Mouse (Mus musculus) spleen, postnatal 4 days (tissue): ENCODE measurements around the gene Dolpp1.

ENCODE experiments used
- DNase-seq, 2 experiments: peaks; one replicate each; pipeline ENCODE4 v3.0.0; 2022; ENCODE audit warnings: low spot score in 2 of 2

The Dolpp1 gene

DNA sequence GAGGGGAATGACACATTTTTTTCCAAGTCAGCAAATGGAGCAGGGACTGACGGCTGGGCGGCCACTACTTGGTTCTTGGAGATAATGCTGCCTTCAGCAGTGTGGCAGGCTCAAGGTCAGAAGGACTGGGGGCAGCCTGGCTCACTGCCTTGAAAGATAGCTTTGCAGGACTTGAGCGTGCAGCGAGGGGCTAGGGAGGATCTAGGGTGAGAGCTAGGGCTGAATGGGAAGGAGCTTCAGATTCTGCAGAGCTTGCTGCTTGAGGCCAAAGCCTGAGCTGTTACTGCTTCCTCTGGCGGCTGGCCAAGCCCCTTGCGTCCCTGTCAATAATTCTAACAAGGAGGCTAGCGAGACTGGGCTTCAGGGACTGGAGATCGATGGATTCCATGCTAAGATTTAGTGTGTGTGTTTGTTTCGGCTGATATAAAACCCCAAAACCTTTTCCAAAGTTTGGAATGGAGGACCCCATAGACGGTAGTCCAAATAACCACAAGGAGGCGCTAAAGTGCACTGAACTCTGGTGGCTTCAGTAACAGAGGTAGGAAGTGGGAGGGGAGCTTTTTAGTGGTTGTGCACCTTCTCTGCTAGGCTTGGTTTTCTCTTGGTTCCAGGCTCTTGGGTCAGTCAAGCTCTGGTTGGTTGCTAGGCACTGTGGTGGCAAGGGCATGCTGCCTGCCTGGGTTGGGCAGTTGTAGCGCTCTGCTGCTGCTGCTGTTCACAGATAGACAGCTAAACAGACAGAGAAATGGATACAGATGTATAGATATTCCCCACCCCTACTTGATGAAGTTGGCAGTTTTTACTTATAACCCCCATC is 48.9 kb downstream of the Dolpp1 start:
- DNase-seq = peak; percentile 60 to 78

DNA sequence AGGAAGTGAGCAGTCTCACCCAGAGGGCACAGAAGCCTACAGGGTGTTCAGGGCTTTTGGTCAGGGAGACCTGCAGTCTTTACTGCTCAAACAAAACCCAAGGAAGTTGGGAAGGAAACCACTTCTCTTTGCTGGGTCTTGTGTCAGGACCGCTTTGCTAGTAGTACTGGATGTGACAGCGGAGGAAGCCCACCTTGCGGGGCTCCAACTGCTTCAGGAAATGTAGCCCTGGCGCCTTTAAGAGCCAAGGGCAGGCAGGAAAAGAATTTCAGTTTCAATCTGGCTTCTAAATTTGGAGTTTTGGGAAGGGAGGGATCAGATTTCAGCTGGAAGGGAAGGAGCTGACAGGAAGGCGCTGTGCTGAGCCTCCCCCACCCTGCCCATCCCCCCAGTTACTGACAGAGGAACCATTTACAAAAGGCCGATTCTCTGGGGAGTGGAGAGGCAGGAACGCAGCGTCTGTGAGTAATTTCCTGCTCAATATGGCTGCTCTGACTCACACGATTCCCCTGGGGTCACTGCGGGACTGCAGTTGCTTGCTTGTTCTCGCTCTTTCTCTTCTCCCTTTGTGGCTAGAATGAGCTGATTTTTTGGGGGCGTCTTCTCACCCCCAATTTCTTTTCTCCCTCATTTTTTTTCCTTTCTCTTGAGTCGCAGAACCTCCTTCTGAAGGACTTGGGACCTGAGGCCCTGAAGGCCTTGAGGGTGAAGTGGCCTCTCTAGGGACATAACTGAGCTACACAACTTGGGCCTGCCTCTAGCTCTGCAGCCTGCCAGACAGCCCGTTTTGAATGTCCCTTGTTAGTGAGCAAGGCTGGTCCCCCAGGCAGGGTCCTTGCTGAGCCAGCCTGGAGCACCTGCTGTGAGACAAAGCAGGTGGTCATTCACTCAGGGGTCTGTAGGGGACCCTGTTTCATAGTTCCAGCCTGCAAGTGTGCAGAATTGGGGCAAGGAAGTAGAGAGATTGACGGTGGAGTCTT is 49.8 kb downstream of the Dolpp1 start:
- DNase-seq = peak; percentile 60 to 76

DNA sequence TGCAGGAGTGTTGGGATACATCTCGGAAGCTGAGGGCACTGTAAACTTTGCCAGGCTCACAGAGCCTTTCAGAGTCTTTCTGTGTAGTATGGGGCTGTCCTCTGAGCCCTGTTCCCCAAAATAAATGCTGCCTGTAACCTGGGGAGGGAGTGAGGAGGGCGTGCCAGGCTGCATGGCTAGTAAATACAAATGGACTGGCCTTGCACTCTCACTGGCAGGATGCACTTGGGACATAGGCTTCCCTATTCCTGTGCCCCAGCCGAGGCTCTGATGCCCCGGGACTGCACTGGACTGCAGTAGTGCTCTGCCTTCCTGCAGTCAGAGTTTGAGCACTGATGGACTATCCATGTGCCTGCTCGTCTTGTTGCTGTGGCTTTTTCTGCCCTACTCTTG is 50.4 kb downstream of the Dolpp1 start:
- DNase-seq = peak in 1 of 2 experiments; percentile 60

DNA sequence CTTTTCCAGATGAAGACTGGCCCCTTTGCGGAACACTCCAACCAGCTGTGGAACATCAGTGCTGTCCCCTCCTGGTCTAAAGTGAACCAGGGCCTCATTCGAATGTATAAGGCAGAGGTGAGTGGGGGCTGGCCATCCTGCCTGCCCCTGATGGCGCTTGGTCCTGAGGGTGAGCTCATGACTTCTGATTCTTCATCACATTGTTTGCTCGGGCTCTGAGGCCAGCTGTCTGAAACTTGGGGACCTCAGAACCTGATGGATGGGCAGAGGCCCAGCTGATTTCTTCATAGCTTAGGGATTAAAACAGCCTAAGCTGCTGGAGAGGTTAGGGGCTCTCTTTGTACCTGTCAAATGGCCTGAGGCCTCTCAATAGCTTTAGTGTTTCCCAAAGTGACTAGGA is 51.2 kb downstream of the Dolpp1 start:
- DNase-seq = no peak

GRCm38 (mm10) chr2:30444006-30444405 is 52.0 kb downstream of the Dolpp1 start:
- DNase-seq = no peak

DNA sequence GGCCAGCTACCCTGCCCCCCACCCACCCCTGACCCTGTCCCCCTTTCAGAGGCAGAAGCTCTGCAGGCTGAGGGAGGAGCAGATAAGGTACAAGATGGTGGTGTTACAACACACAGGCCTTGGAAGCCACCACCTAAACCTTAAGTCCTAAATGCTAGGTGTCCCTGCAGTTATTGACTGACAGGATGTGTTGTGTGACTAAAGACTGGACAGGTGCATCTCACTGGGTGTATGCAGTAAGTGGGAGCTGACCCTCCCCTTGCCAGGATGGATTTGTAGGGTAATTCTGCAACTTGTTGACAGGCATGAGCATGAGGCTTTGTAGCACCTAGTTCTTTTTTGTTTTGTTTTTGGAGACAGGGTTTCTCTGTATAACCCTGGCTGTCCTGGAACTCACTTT is 52.4 kb downstream of the Dolpp1 start:
- no peak for DNase-seq

GRCm38 (mm10) chr2:30445312-30445711 is 53.3 kb downstream of the Dolpp1 start:
- no peak for DNase-seq

DNA sequence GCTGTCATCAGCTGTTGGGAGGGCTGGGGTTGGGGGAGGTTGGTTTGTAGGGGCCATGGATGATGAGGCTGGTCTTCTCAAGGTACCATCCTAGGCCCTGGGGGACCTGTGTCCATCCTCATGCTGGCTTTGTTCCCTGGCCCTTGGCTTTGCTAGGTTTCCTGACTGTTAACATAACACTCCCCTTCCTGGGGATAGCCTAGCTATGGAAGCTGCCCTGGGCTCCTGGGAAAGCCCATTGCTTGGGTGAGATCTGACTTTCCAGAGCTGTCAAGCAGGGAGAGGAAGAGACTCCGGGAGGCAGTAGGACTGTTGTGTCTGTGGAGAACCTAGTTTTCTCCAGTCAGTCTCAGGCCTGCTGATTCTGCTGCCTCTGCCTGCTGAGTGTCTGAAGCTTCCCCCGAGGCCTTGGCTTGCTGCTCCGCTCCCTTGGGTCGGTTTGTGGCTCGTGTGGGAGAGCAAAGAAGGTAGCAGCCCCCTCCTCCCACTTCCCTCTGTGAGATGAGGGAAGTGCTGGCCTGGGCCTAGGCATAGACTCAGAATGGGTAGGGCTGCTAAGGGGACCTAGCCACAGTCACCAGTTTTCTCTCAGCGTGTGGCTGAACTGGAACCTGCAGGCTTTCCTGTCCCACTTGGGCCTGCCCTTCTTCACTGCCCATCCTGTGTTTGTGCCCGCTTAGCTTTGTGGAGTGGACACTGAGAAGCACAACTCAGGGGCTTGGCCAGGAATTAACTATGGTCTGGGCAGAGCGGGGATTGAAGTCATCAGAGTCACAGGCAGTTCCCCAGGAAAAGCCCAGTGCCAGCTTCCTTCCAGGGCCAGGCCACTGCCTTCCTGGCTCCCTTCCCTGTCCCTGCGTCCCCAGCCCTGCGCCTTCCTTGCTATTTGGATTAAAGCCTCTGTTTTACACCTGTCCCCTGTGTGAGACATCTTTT is 55.1 kb downstream of the Dolpp1 start:
- peak in 1 of 2 experiments; percentile 60 for DNase-seq

DNA sequence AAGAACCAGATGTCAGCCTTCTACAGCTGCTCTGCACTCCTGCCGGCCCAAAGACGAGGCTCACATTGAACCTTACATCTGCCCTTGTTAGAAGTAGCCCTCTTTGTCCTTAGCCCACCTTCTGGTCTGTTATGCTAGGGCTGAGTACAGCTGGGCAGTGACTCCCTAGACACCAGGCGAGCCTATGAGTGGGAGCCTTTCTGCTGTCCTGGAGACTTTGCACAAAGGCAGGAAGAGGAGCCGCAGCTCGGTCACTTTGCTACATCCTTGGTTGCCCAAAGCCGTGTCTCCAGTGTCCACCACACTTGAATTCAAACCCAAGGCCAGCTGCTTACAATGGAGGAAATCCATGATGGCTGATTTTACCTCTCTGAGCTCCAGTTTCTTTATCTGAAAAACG is 56.3 kb downstream of the Dolpp1 start:
- no peak for DNase-seq
